ENCODE assay signal across 8 mouse cellular contexts in genomic region chr11:74838441-74838840, GRCm38 (mm10). TPM values are rescaled to one million over a fixed set of nuclear protein-coding genes. Genes with fewer than 3 reads are reported as not detected.
A peak's percentile ranks its signal among the peaks of the same experiment; 100 is the strongest.
DNase-seq lines count a peak whose midpoint lies in the region; ATAC-seq and TF ChIP-seq lines count a peak whose summit lies in the region.

No protein-coding gene starts in this region.

- H3K36me3 ChIP-seq in embryonic facial prominence, embryonic 13.5 days, result peaks cover 42% of the 10 kb centered on the region
- H3K36me3 ChIP-seq in heart, adult 2 months (ENCODE audit: control insufficient read depth, insufficient read depth, low read length), result no peaks in the 10 kb centered on the region
- peaks cover 40% of the 10 kb centered on the region for H3K36me3 ChIP-seq in limb, embryonic 13.5 days
- H3K36me3 ChIP-seq in midbrain, embryonic 15.5 days (replicated peaks), result peaks cover 12% of the 10 kb centered on the region

- DNase-seq in 416B (ENCODE audit: low read depth), result peak; percentile 97
- DNase-seq in adrenal gland, postnatal 36 days, result peak; percentile 96 to 97
- DNase-seq in heart, adult 2 months, result peak; percentile 97 to 98
- peak; percentile 95 to 96 for DNase-seq in kidney, adult 8-10 months
- peak; percentile 92 to 93 for DNase-seq in spleen, postnatal 14 days (ENCODE audit: low spot score in 2 of 2)

- peak; percentile 49; the same call in 1 of the 2 replicates for TF ChIP-seq POLR2A in heart, adult 2 months (IDR thresholded peaks at IDR 0.05; ENCODE audit: insufficient read depth, low read depth, low read length)

- peak overlapping the region; percentile 77 for H3K4me2 ChIP-seq in embryonic facial prominence, embryonic 13.5 days
- peak overlapping the region; percentile 87 for H3K4me2 ChIP-seq in limb, embryonic 13.5 days (replicated peaks)
- H3K4me2 ChIP-seq in midbrain, embryonic 15.5 days, result peak overlapping the region; percentile 64

- H3K27ac ChIP-seq in embryonic facial prominence, embryonic 13.5 days, result peak overlapping the region; percentile 94
- H3K27ac ChIP-seq in heart, adult 2 months, result peak overlapping the region; percentile 98
- peak overlapping the region; percentile 92 for H3K27ac ChIP-seq in limb, embryonic 13.5 days
- peak overlapping the region; percentile 86 for H3K27ac ChIP-seq in midbrain, embryonic 15.5 days

- intact Hi-C loops in heart, adult 2 months (cut with DNase I), result loop anchor here (10.0 kb wide), 1 partner anchor 326 kb away; the partner anchor contains the start of gene Hic1

- peak; percentile 68 for ATAC-seq in embryonic facial prominence, embryonic 13.5 days (ENCODE audit: insufficient number of reproducible peaks, insufficient read depth, low FRiP score, low TSS enrichment, low read depth)
- ATAC-seq in limb, embryonic 13.5 days (ENCODE audit: low FRiP score, low read depth), result peak; percentile 70
- ATAC-seq in midbrain, embryonic 15.5 days (replicated peaks), result peak; percentile 62

- peak; percentile 52; the same call in 1 of the 2 replicates for TF ChIP-seq EP300 in heart, adult 2 months (IDR thresholded peaks at IDR 0.05; ENCODE audit: insufficient read depth, low read depth, low read length)

- H3K4me1 ChIP-seq in embryonic facial prominence, embryonic 13.5 days, result peaks cover 55% of the 10 kb centered on the region
- peaks cover 23% of the 10 kb centered on the region for H3K4me1 ChIP-seq in heart, adult 2 months (ENCODE audit: control insufficient read depth, insufficient read depth, low read length)
- peaks cover 46% of the 10 kb centered on the region for H3K4me1 ChIP-seq in limb, embryonic 13.5 days
- H3K4me1 ChIP-seq in midbrain, embryonic 15.5 days, result peaks cover 41% of the 10 kb centered on the region

- H3K27me3 ChIP-seq in embryonic facial prominence, embryonic 13.5 days, result no peaks in the 10 kb centered on the region
- no peaks in the 10 kb centered on the region for H3K27me3 ChIP-seq in heart, adult 2 months (ENCODE audit: control insufficient read depth, insufficient read depth, low read length)
- H3K27me3 ChIP-seq in limb, embryonic 13.5 days, result no peaks in the 10 kb centered on the region
- no peaks in the 10 kb centered on the region for H3K27me3 ChIP-seq in midbrain, embryonic 15.5 days (replicated peaks)

- no peaks in the 10 kb centered on the region for H3K9me3 ChIP-seq in embryonic facial prominence, embryonic 13.5 days
- H3K9me3 ChIP-seq in limb, embryonic 13.5 days, result no peaks in the 10 kb centered on the region
- no peaks in the 10 kb centered on the region for H3K9me3 ChIP-seq in midbrain, embryonic 15.5 days

- H3K9ac ChIP-seq in embryonic facial prominence, embryonic 13.5 days, result peak overlapping the region; percentile 67
- peak overlapping the region; percentile 74 for H3K9ac ChIP-seq in heart, adult 2 months (ENCODE audit: low read depth, low read length)
- peak overlapping the region; percentile 66 for H3K9ac ChIP-seq in limb, embryonic 13.5 days
- H3K9ac ChIP-seq in midbrain, embryonic 15.5 days, result peak overlapping the region; percentile 51

- peak overlapping the region; percentile 56 for H3K4me3 ChIP-seq in embryonic facial prominence, embryonic 13.5 days
- H3K4me3 ChIP-seq in heart, adult 2 months, result peak overlapping the region; percentile 78
- H3K4me3 ChIP-seq in limb, embryonic 13.5 days, result peak overlapping the region; percentile 55
- H3K4me3 ChIP-seq in midbrain, embryonic 15.5 days, result peak overlapping the region; percentile 55

- TF ChIP-seq CTCF in heart, adult 2 months (IDR thresholded peaks at IDR 0.05), result no peak

- peaks cover 5% of the 10 kb centered on the region; the same call in 1 of the 2 replicates for H3K79me2 ChIP-seq in heart, adult 2 months (replicated peaks; ENCODE audit: control insufficient read depth, insufficient read depth, low read length)

- 0% methylated on average over 35 of the region's 35 CpGs for WGBS in embryonic facial prominence, embryonic 13.5 days
- WGBS in heart, adult 2 months, result under 1% methylated on average over 35 of the region's 35 CpGs
- WGBS in limb, embryonic 13.5 days, result under 1% methylated on average over 31 of the region's 35 CpGs
- under 1% methylated on average over 35 of the region's 35 CpGs for WGBS in midbrain, embryonic 15.5 days

RNA-seq across cellular contexts. Expression of gene Mnt, which starts 7.7 kb away (rescaled TPM):
- 10 to 100 TPM; 27.6 to 30.6 TPM for total RNA-seq in adrenal gland, postnatal 36 days (2021)
- polyA plus RNA-seq in embryonic facial prominence, embryonic 13.5 days (2015; fragmentation: Nextera tagmentation; extraction: Ambion mirVana), result 5.7 and 6.0 TPM in 2 replicates
- 10 to 100 TPM in 1 of 2 experiments, 1 to 10 TPM in 1; 6.7 to 10.7 TPM for total RNA-seq in heart, adult 2 months (2021)
- 5.4 and 6.9 TPM in 2 replicates for polyA plus RNA-seq in heart, adult 2 months (2012; rRNA removed)
- 5.3 and 5.8 TPM in 2 replicates for polyA plus RNA-seq in limb, embryonic 13.5 days (2015; fragmentation: Nextera tagmentation; extraction: Ambion mirVana)
- polyA plus RNA-seq in midbrain, embryonic 15.5 days (2015; fragmentation: Nextera tagmentation; extraction: Ambion mirVana), result 9.9 and 10.2 TPM in 2 replicates

RNA-seq across cellular contexts. Expression of gene Sgsm2, which starts 58.4 kb away (rescaled TPM):
- total RNA-seq in adrenal gland, postnatal 36 days (2021), result 10 to 100 TPM; 19.0 to 22.4 TPM
- polyA plus RNA-seq in embryonic facial prominence, embryonic 13.5 days (2015; fragmentation: Nextera tagmentation; extraction: Ambion mirVana), result 4.6 and 4.7 TPM in 2 replicates
- 1 to 10 TPM; 5.1 to 5.3 TPM for total RNA-seq in heart, adult 2 months (2021)
- 8.3 and 10.2 TPM in 2 replicates for polyA plus RNA-seq in heart, adult 2 months (2012; rRNA removed)
- 4.5 and 6.0 TPM in 2 replicates for polyA plus RNA-seq in limb, embryonic 13.5 days (2015; fragmentation: Nextera tagmentation; extraction: Ambion mirVana)
- polyA plus RNA-seq in midbrain, embryonic 15.5 days (2015; fragmentation: Nextera tagmentation; extraction: Ambion mirVana), result 31.2 and 33.9 TPM in 2 replicates

RNA-seq across cellular contexts. Expression of gene Tsr1, which starts 59.4 kb away (rescaled TPM):
- 10 to 100 TPM; 37.8 to 47.5 TPM for total RNA-seq in adrenal gland, postnatal 36 days (2021)
- 40.1 and 42.4 TPM in 2 replicates for polyA plus RNA-seq in embryonic facial prominence, embryonic 13.5 days (2015; fragmentation: Nextera tagmentation; extraction: Ambion mirVana)
- 10 to 100 TPM; 17.7 to 18.5 TPM for total RNA-seq in heart, adult 2 months (2021)
- 7.3 and 8.8 TPM in 2 replicates for polyA plus RNA-seq in heart, adult 2 months (2012; rRNA removed)
- polyA plus RNA-seq in limb, embryonic 13.5 days (2015; fragmentation: Nextera tagmentation; extraction: Ambion mirVana), result 44.8 and 45.6 TPM in 2 replicates
- 26.3 and 28.6 TPM in 2 replicates for polyA plus RNA-seq in midbrain, embryonic 15.5 days (2015; fragmentation: Nextera tagmentation; extraction: Ambion mirVana)

Comparison
In these comparisons a context has a peak if more than half of its experiments do, and no peak if none do; other contexts are left out.
1. Peak in every context shown above with its lines: DNase-seq, ATAC-seq, H3K4me3 ChIP-seq and H3K27ac ChIP-seq.